Mouse (Mus musculus) CH12.LX (cell line): ENCODE data around the gene Cped1. TPM values are rescaled to one million over a fixed set of nuclear protein-coding genes. Genes with fewer than 3 reads are reported as not detected.

Experiments used
- DNase-seq: peaks from one replicate; pipeline ENCODE4 v3.0.0-alpha.2; 2013; ENCODE audit errors: extremely low read depth
- H3K27ac ChIP-seq: 2 replicates; pipeline ENCODE4 v1.5.1; 2012; ENCODE audit warnings: low read depth, mild to moderate bottlenecking, control low read depth, moderate library complexity; ENCODE audit not compliant: insufficient read depth
- H3K27me3 ChIP-seq: replicated peaks from 2 replicates; pipeline ENCODE3; 2012; ENCODE audit warnings: inconsistent platforms
- H3K36me3 ChIP-seq, 2 experiments: replicated peaks in 1 of 2; 2 replicates each; pipeline versions ENCODE3 to v1.6.1; 2012; ENCODE audit warnings: inconsistent platforms in 1 of 2, low read length in 1 of 2, mild to moderate bottlenecking in 1 of 2, mixed read lengths in 1 of 2, moderate library complexity in 1 of 2; ENCODE audit not compliant: control insufficient read depth in 1 of 2, insufficient read depth in 1 of 2
- H3K4me1 ChIP-seq, 2 experiments: 2 replicates each; pipeline ENCODE4 v1.6.1; 2012; ENCODE audit warnings: inconsistent platforms in 1 of 2, moderate library complexity in 1 of 2; ENCODE audit not compliant: insufficient read depth in 2 of 2, control insufficient read depth in 1 of 2
- H3K4me2 ChIP-seq: 2 replicates; pipeline ENCODE4 v1.6.1; 2012; ENCODE audit warnings: low read depth, mild to moderate bottlenecking, control low read depth; ENCODE audit not compliant: poor library complexity, insufficient read depth, severe bottlenecking
- H3K4me3 ChIP-seq, 3 experiments: fragments of 150-350 bp in 1 of 3; sonication (generic) in 1 of 3; replicated peaks in 1 of 3; 2 replicates each; pipeline versions ENCODE3 to v1.5.1; 2011 to 2012; ENCODE audit warnings: low read depth in 2 of 3, low read length in 2 of 3, mild to moderate bottlenecking in 2 of 3, moderate library complexity in 2 of 3, control low read depth in 1 of 3, improper control_type of control experiment in 1 of 3, inconsistent platforms in 1 of 3, mixed read lengths in 1 of 3; ENCODE audit not compliant: poor library complexity in 1 of 3
- H3K79me2 ChIP-seq: replicated peaks from 2 replicates; pipeline ENCODE4 v1.6.1; 2012; ENCODE audit warnings: mild to moderate bottlenecking, moderate library complexity; ENCODE audit not compliant: control insufficient read depth, poor library complexity, insufficient read depth, severe bottlenecking; ENCODE audit errors: extremely low read depth
- H3K9ac ChIP-seq: 2 replicates; pipeline ENCODE4 v1.6.1; 2012; ENCODE audit warnings: low read depth, mild to moderate bottlenecking, control low read depth, moderate library complexity; ENCODE audit not compliant: insufficient read depth
- H3K9me3 ChIP-seq: replicated peaks from 2 replicates; pipeline ENCODE3; 2012; ENCODE audit warnings: low read length, inconsistent platforms, mixed read lengths
- BHLHE40 ChIP-seq: IDR thresholded peaks from 2 replicates; pipeline ENCODE4 v1.6.1; 2011; ENCODE audit warnings: mild to moderate bottlenecking, low read depth, low read length, improper control_type of control experiment
- CHD2 ChIP-seq: IDR thresholded peaks from 2 replicates; pipeline ENCODE4 v1.6.1; 2011; ENCODE audit warnings: low read length, improper control_type of control experiment
- CTCF ChIP-seq, 2 experiments: IDR thresholded peaks in 1 of 2; conservative IDR thresholded peaks in 1 of 2; 2 replicates each; pipeline ENCODE4 v1.5.1; 2011 to 2012; ENCODE audit warnings: low read depth in 2 of 2, low read length in 2 of 2, improper control_type of control experiment in 1 of 2, inconsistent platforms in 1 of 2, mild to moderate bottlenecking in 1 of 2, moderate library complexity in 1 of 2
- E2F4 ChIP-seq: IDR thresholded peaks from 2 replicates; pipeline ENCODE4 v1.6.1; 2011; ENCODE audit warnings: low read depth, low read length, improper control_type of control experiment; ENCODE audit not compliant: insufficient replicate concordance
- GABPA ChIP-seq: IDR thresholded peaks from 2 replicates; pipeline ENCODE4 v1.6.1; 2012; ENCODE audit warnings: low read depth, low read length, improper control_type of control experiment, inconsistent platforms; ENCODE audit not compliant: insufficient replicate concordance
- IRF4 ChIP-seq: IDR thresholded peaks from 2 replicates; pipeline ENCODE4 v1.6.1; 2014; ENCODE audit warnings: low read depth, mild to moderate bottlenecking, inconsistent platforms, low read length, improper control_type of control experiment
- JUN ChIP-seq: IDR thresholded peaks from 2 replicates; pipeline ENCODE4 v1.6.1; 2011; ENCODE audit warnings: low read depth, mild to moderate bottlenecking, low read length, improper control_type of control experiment, moderate library complexity; ENCODE audit not compliant: insufficient read depth
- KAT2A ChIP-seq: IDR thresholded peaks from 2 replicates; pipeline ENCODE4 v1.6.1; 2012; ENCODE audit warnings: low read length, improper control_type of control experiment, inconsistent platforms; ENCODE audit not compliant: insufficient replicate concordance
- MAFK ChIP-seq: IDR thresholded peaks from 2 replicates; pipeline ENCODE4 v1.6.1; 2011; ENCODE audit warnings: low read length, improper control_type of control experiment; ENCODE audit not compliant: insufficient replicate concordance
- MAX ChIP-seq: IDR thresholded peaks from 2 replicates; pipeline ENCODE4 v1.6.1; 2011; ENCODE audit warnings: low read length, improper control_type of control experiment
- MAZ ChIP-seq: IDR thresholded peaks from 2 replicates; pipeline ENCODE4 v1.6.1; 2012; ENCODE audit warnings: low read depth, mild to moderate bottlenecking, inconsistent platforms, low read length, improper control_type of control experiment, moderate library complexity
- MEF2A ChIP-seq: IDR thresholded peaks from 2 replicates; pipeline ENCODE4 v1.6.1; 2014; ENCODE audit warnings: low read depth, mild to moderate bottlenecking, inconsistent platforms, low read length, improper control_type of control experiment, borderline replicate concordance
- MXI1 ChIP-seq: IDR thresholded peaks from 2 replicates; pipeline ENCODE4 v1.6.1; 2011; ENCODE audit warnings: mild to moderate bottlenecking, low read depth, low read length, improper control_type of control experiment
- NRF1 ChIP-seq: IDR thresholded peaks from 2 replicates; pipeline ENCODE4 v1.6.1; 2014; ENCODE audit warnings: low read depth, mild to moderate bottlenecking, inconsistent platforms, low read length, improper control_type of control experiment, moderate library complexity
- RCOR1 ChIP-seq: conservative IDR thresholded peaks from 2 replicates; pipeline ENCODE4 v1.6.1; 2012; ENCODE audit warnings: low read depth, mild to moderate bottlenecking, inconsistent platforms, low read length, improper control_type of control experiment
- SMC3 ChIP-seq: IDR thresholded peaks from 2 replicates; pipeline ENCODE4 v1.6.1; 2011; ENCODE audit warnings: low read depth, low read length, improper control_type of control experiment
- USF1 ChIP-seq: IDR thresholded peaks from 2 replicates; pipeline ENCODE4 v1.6.1; 2014; ENCODE audit warnings: low read depth, mild to moderate bottlenecking, inconsistent platforms, low read length, improper control_type of control experiment
- USF2 ChIP-seq: conservative IDR thresholded peaks from 2 replicates; pipeline ENCODE4 v1.6.1; 2011; ENCODE audit warnings: low read depth, low read length, improper control_type of control experiment
- ZC3H11A ChIP-seq: IDR thresholded peaks from 2 replicates; pipeline ENCODE4 v1.6.1; 2012; ENCODE audit warnings: low read depth, mild to moderate bottlenecking, inconsistent platforms, low read length, improper control_type of control experiment
- ZKSCAN1 ChIP-seq: IDR thresholded peaks from 2 replicates; pipeline ENCODE4 v1.6.1; 2012; ENCODE audit warnings: low read depth, inconsistent platforms, low read length, improper control_type of control experiment, borderline replicate concordance
- ZNF384 ChIP-seq: IDR thresholded peaks from 2 replicates; pipeline ENCODE4 v1.6.1; 2012; ENCODE audit warnings: low read depth, low read length, improper control_type of control experiment, inconsistent platforms
- dilution Hi-C: fragments of 300-500 bp; cut with MboI; formaldehyde crosslinking; loops from 2 replicates; pipeline ENCODE4 v1.14.3; 2020; ENCODE audit warnings: low sequenced_read_pairs; ENCODE audit not compliant: extremely low pct_unique_long_range_greater_than_20kb, extremely low pct_ligation_motif_present
- in situ Hi-C: fragments of 300-500 bp; cut with MboI; formaldehyde crosslinking; loops from 3 replicates; pipeline ENCODE4 v1.14.3; 2019; ENCODE audit warnings: low sequenced_read_pairs, low pct_ligation_motif_present, low pct_unique_long_range_greater_than_20kb, mixed read lengths
- polyA plus RNA-seq: library from polyadenylated mRNA; unstranded; fragments of >175 nt; gene quantifications from 2 replicates; pipeline ENCODE4 v1.2.1, GENCODE M21; 2012; ENCODE audit warnings: low read depth; ENCODE audit not compliant: insufficient read length
- total RNA-seq, 2 experiments: library from RNA; depleted of rRNA; stranded (reverse); fragments of 300-350 nt in 1 of 2; fragments of >200 nt in 1 of 2; gene quantifications; 2 replicates each; pipeline ENCODE4 v1.2.3; 2012 to 2014

Cped1 gene
- total and polyA plus RNA-seq, 3 experiments: 0.51 to 6.8 (median 1.1) TPM

DNA sequence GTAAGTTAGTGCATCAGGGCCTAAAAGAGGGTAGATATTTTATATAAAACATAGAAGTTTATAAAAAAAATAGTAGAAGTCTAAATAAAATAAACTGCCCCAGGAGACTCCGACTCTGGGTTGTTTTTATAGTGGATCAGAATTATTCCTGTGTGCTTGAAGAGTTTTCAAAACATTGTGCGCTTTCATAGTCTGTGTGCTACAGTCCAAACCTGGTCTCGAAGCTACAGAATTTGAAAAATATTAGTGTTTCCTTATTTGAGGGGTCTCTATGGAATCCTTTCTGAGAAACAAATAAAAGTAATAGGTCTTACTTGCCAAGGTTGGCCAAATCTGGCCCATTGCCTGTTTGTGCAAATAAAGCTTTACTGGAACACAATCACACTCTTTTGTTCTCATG is 35.6 kb downstream of the Cped1 start:
- Histone ChIP-seq H3K9ac (no peak overlapping the region), H3K4me3 (no peak overlapping the region), H3K27ac (no peak overlapping the region), H3K27me3 (no peaks in the 10 kb centered on the region), H3K4me2 (no peak overlapping the region), H3K79me2 (no peaks in the 10 kb centered on the region), H3K4me1 (peaks cover 0 to 8% of the 10 kb centered on the region in 2 experiments; a peak in 2 of 4 replicates), H3K9me3 (no peaks in the 10 kb centered on the region), H3K36me3 (no peaks in the 10 kb centered on the region)
- no peak for DNase-seq
- dilution Hi-C loops: no loop called here
- TF ChIP-seq USF1 (no peak), MEF2A (no peak), CHD2 (no peak), CTCF (conservative IDR thresholded peaks at IDR 0.05 in 1 of 2, IDR thresholded peaks at IDR 0.05 in 1 of 2; ENCODE audit: low read depth in 2 of 2, low read length in 2 of 2) (no peak), MAZ (no peak)
- in situ Hi-C loops: no loop called here

DNA sequence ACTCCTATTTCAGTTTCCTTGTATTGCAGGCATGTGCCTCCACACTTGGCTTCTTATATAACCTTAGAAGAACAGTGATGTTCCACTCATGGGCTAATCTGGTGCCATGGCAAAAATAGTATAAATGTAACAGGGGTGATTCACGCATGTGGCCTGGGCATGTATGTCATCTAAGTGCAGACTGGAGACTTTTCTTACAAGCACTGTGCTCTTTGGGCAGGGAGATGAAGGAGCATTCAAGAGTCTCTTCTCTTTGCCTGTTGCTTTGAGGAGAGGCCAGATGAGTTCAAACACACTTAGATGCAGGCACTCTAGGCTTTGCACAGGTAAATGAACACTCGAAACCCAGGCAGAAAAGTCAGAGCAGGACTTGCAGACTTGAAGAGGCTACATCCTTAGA is 38.5 kb downstream of the Cped1 start:
- Histone ChIP-seq H3K9me3 (no peaks in the 10 kb centered on the region), H3K27me3 (no peaks in the 10 kb centered on the region), H3K36me3 (no peaks in the 10 kb centered on the region), H3K4me1 (peaks cover 0 to 8% of the 10 kb centered on the region in 2 experiments; a peak in 2 of 4 replicates), H3K9ac (no peak overlapping the region), H3K4me2 (no peak overlapping the region), H3K79me2 (no peaks in the 10 kb centered on the region), H3K4me3 (no peak overlapping the region), H3K27ac (no peak overlapping the region)
- dilution Hi-C loops: no loop called here
- DNase-seq: no peak
- TF ChIP-seq MEF2A (no peak), ZNF384 (no peak), ZKSCAN1 (no peak), E2F4 (no peak), IRF4 (no peak), ZC3H11A (no peak), KAT2A (no peak), USF2 (no peak), CTCF (conservative IDR thresholded peaks at IDR 0.05 in 1 of 2, IDR thresholded peaks at IDR 0.05 in 1 of 2; ENCODE audit: low read depth in 2 of 2, low read length in 2 of 2) (no peak)
- in situ Hi-C loops: no loop called here

DNA sequence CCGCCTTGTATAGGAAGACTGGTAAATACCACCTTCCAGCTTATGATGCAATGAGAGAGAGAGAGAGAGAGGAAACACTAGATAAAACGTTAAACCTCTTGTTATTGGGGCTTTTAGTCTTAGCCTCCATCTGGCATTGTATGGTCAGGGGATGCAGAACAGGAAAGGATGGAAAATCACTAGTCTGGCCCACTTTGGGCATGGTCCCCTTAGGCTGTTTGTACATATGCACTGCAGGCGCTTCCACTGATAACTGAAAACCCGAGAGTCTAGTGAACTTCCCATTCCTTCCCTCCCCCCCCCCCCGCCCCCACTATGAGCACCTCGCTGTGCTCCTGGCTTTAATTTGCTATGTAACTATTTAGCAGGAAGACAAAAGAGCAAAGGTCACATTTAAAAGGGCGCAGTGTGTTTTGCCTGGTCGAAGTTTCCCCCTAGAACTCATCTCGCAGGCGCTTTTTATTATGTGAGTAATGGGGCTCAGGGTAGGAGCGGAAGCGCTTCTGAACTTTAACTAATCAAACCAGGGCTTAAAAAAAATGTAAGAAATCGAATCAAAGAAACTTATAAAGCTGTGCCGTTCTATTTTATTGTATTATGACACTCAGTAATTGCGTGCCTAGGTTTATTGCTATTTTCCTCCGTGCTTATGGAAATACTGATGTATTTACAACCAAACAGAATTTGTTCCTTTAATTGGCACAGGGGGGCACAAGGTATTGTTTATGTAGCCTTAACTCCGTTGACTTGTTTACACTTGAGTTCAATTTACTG is 40.1 kb downstream of the Cped1 start:
- dilution Hi-C loops: no loop called here
- in situ Hi-C loops: no loop called here
- no peak for DNase-seq
- Histone ChIP-seq H3K4me3 (no peak overlapping the region), H3K4me1 (no peaks in the 10 kb centered on the region), H3K79me2 (no peaks in the 10 kb centered on the region), H3K9ac (no peak overlapping the region), H3K9me3 (no peaks in the 10 kb centered on the region), H3K27ac (no peak overlapping the region), H3K4me2 (no peak overlapping the region), H3K36me3 (no peaks in the 10 kb centered on the region), H3K27me3 (no peaks in the 10 kb centered on the region)
- no peak for TF ChIP-seq JUN
- TF ChIP-seq MAFK: no peak
- TF ChIP-seq MAZ: no peak
- no peak for TF ChIP-seq E2F4
- TF ChIP-seq ZNF384: no peak
- no peak for TF ChIP-seq RCOR1
- TF ChIP-seq NRF1: no peak
- no peak for TF ChIP-seq BHLHE40
- no peak for TF ChIP-seq SMC3
- TF ChIP-seq MXI1: no peak
- TF ChIP-seq CTCF (conservative IDR thresholded peaks at IDR 0.05 in 1 of 2, IDR thresholded peaks at IDR 0.05 in 1 of 2; ENCODE audit: low read depth in 2 of 2, low read length in 2 of 2): no peak
- no peak for TF ChIP-seq USF2
- TF ChIP-seq IRF4: no peak
- TF ChIP-seq MAX: no peak
- TF ChIP-seq GABPA: no peak
- TF ChIP-seq MEF2A: no peak
- no peak for TF ChIP-seq USF1
